Mouse (Mus musculus) erythroblast, embryonic 14.5 days (primary cell): ENCODE measurements around the gene Phgr1.

Experiments
- GATA1 ChIP-seq: IDR thresholded peaks from 2 replicates; pipeline ENCODE4 v1.6.1; 2012; ENCODE audit warnings: low read length, inconsistent platforms, mixed read lengths
- TAL1 ChIP-seq: IDR thresholded peaks from 3 replicates; pipeline ENCODE4 v1.6.1; 2012; ENCODE audit warnings: low read length, inconsistent platforms, mixed read lengths

- TF ChIP-seq GATA1 = no peak
- no peak for TF ChIP-seq TAL1
Observed at GRCm38 (mm10) chr2:118775846-118776245, 3.3 kb downstream of the Phgr1 start.
